Mouse (Mus musculus) urinary bladder, adult 18-20 months (tissue): ENCODE measurements around the gene Map3k12.

ENCODE experiments used
- DNase-seq, 2 experiments: peaks; one replicate each; pipeline ENCODE4 v3.0.0; 2022; ENCODE audit warnings: low spot score in 2 of 2, mixed read lengths in 2 of 2

Map3k12 gene

GRCm38 (mm10) chr15:102516728-102517404 is at the start of gene Map3k12:
Gene Map3k12, minus strand, starts transcription at chr15:102517064.
- DNase-seq = peak; percentile 62 to 78

- DNase-seq = no peak
These were observed 46.8 kb upstream of the Map3k12 start for GRCm38 (mm10) chr15:102563681-102564080.

GRCm38 (mm10) chr15:102563061-102563460 is 46.2 kb upstream of the Map3k12 start:
- no peak for DNase-seq

DNA sequence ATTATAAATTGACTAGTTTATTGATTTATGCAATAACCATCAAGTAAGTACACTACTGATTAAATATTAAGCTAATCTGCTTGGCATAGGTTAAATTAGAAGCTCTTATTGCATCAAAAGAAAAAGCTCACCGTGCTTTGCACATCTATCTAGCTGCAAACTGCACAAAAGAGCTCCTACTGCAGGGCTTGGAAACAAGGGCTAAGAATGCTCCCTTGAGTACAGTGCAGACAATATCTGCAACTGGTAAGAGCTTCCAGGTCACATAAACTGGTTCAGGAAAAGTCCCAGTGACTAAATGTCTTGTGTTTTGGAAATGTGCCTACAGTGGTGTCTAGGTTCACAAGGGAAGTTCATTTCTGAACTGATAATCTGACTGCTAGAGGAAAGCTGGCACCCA is 45.6 kb upstream of the Map3k12 start:
- no peak for DNase-seq

DNA sequence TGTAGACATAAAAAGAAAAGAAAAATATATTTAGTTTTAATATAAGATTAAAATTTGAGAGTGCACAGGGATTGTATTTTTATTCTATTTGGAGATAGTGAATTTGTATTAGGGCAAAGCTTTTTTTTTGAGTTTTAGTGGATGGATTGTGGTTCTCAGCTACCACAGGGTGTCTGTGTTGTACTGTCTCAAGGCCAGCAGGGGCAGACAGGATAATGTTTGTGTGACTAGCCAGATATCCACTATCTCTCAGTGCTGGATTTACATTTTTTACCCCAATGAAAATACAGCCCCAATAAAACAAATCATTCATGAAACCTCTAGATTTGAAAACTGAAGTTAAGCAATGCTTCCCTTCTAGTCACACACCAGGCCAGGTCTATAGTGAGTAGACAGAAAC is 40.7 kb upstream of the Map3k12 start:
- DNase-seq = no peak

- no peak for DNase-seq
These were observed 38.7 kb upstream of the Map3k12 start for GRCm38 (mm10) chr15:102555581-102555980.

GRCm38 (mm10) chr15:102552599-102552998 is 35.7 kb upstream of the Map3k12 start:
- DNase-seq = no peak

GRCm38 (mm10) chr15:102547478-102547877 is 30.6 kb upstream of the Map3k12 start:
- no peak for DNase-seq

DNA sequence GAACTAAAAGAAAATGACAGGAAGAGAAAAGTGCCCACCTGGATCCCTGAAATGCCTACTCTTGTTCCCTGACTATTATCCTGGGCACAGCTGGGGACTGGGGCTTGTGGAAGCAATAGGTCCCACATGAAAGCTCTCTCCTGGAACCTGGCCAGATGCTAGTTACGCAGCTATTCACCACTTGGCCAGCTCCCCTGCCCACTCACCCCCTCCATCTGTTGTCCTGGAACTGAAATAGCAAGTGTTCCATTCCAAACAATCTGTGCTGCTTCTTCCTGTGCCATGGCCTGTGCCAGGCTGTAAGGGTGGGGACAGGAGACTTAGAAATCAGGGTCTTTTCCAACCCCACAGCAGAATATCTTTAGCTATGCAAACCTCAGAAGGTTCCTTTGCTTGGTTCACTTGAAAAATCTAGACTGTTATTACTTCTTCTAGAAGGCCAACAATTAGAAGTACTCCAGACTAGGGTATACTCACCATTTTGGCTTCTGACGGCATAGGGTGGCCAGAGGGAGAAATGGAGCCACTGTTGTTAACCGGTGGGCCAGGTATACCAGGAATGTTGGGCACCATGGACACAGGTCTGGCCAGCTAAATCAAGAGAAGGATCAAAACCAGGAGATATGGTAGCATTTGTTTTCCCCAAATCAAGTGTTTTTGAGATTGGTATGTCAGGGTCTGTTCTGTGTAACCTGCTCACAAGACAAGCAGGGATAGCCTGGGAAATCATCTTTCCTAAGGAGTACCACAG is 30.0 kb upstream of the Map3k12 start:
- DNase-seq = no peak

- DNase-seq = no peak
These were observed 29.4 kb upstream of the Map3k12 start for GRCm38 (mm10) chr15:102546246-102546645.

DNA sequence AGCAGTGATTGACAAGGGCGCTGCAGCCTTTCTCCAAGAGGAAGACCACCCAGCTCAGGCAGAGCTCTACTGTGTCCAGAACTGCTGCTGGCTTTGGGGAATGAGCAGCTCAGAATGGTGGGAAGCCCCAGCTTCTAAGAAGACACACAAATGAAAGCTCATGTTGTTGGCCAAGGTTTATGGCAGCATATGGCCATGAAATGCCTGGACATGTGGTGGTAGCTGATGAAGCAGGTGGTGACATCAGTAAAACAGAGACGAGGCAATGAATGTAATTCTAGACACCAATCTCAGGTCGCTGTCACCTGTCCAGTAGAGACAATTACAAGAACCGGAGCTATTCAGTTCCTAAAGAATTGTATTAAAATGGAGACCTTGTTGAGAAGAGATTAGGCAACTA is 27.9 kb upstream of the Map3k12 start:
- DNase-seq = no peak

- DNase-seq = no peak
These were observed 17.1 kb upstream of the Map3k12 start for GRCm38 (mm10) chr15:102533926-102534325.

- no peak for DNase-seq
These were observed 15.4 kb upstream of the Map3k12 start for GRCm38 (mm10) chr15:102532106-102532900.

- no peak for DNase-seq
These were observed 14.7 kb upstream of the Map3k12 start for GRCm38 (mm10) chr15:102531586-102531985.

- DNase-seq = no peak
These were observed 13.7 kb upstream of the Map3k12 start for GRCm38 (mm10) chr15:102530566-102530965.

- DNase-seq = no peak
These were observed 11.5 kb upstream of the Map3k12 start for GRCm38 (mm10) chr15:102528396-102528795.

DNA sequence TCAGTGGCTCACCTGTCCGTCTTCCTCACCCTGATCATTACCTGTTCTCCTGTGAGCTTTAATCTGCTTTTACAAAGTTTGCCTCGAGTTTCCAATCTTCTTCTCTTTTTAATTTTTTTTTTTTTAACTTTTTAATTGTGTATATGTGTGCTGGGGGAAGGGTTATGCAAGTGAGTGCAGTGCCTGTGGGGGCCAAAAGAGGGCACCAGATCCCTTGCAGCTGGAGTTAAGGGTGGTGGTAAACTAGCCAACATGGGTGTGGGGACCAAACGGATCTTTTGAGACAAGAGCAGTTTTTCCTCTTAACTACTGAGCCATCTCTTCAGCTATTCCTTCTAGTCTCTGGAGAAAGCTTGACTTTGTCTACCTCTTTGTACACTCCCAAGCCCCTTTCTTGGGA is 11.1 kb upstream of the Map3k12 start:
- DNase-seq = no peak

GRCm38 (mm10) chr15:102526111-102527002 is 9.5 kb upstream of the Map3k12 start:
- no peak for DNase-seq

DNA sequence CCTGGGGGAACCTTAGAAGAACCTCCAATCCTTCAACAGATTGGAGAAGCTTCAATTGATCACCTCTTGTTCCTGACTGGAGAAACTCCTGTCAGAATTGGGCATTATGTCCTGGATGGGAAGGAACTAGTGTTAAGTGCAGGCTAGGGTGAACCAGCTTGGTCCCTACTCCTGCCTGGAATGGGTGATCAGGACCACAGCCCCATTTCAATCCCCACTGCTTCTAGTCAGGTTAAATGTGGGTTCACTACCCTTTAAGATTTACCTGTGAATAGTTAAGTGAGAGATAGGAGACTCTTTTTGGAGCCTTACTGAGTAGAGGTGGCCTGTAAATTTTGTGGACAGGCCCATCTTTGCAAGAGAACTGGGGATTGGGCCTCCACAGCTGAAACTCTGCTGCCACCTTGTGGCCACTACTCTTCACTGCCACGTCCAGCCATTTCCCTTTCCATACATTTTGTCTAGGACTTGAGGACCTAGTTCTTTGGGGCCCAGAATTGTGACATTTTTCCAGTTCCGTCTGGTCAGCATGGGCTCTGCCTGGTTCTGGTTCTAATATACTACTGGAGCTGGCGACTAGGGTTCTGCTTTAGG is 8.1 kb upstream of the Map3k12 start, which contains the start of gene Npff:
TSS of gene Npff (minus strand) at position 51 of the 594 bp plus-strand sequence.
- DNase-seq = peak in 1 of 2 experiments; percentile 53

DNA sequence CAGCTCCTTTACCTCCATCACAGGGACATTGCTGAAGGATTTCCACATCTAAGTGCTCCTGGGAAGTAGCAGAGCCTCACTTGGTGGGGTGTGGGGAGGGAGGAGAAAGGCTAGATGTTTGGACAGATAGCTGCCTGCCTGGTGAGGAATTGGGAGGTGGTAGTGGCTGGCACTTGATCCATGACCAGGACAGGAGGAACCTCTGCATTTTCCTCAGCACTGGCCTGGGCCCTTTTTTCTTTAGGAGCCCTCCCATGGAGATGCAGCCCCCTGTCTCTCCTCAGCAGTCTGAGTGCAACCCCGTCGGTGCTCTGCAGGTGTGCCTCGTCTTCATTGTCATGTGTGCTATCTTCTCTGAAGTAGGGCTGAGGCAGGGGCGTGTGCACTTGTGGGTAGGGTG is 4.6 kb upstream of the Map3k12 start:
- no peak for DNase-seq

- DNase-seq = no peak
These were observed 3.6 kb upstream of the Map3k12 start for GRCm38 (mm10) chr15:102520416-102520815.
